Mouse (Mus musculus) ovary, postnatal 36 days (tissue): ENCODE data around the gene Gm7879.
A peak's percentile ranks its signal among the peaks of the same experiment; 100 is the strongest.
"Not testable (repeated sequence)": the region's sequence is repeated elsewhere in the genome, so short reads cannot be mapped to it uniquely, and the experiment has no call there.

ENCODE experiments used
- DNase-seq: peaks from one replicate; pipeline ENCODE4 v3.0.0; 2022; ENCODE audit warnings: low spot score, mixed read lengths

The Gm7879 gene

GRCm38 (mm10) chr5:43912844-43913243, at the start of gene Gm7879:
Gene Gm7879, plus strand, starts transcription at chr5:43913144.
- not testable (repeated sequence) for DNase-seq

DNA sequence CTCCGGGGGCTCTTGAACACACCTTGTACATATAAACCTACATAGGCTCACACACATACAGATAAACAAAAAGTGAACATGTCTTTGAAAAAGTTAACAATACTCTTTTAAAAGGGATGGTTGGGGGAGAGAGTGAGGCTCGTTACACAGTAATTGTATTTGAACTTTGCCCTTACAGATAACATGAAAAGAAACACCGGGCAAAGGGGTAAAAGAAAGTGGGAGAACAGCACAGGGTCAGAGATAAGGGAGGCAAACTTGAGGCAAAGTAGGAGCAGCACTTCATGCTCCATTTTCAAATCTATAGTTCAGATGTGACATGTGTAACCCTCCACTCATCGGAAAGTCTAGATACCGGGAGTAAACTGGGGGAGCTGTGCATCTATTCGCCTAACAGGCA, 49.3 kb upstream of the Gm7879 start:
- DNase-seq, result no peak

- no peak for DNase-seq
These were observed 47.6 kb upstream of the Gm7879 start for GRCm38 (mm10) chr5:43865316-43865715.

GRCm38 (mm10) chr5:43868253-43868652, 44.7 kb upstream of the Gm7879 start, which contains the start of gene Cd38:
Gene Cd38, plus strand, starts transcription at chr5:43868553.
- DNase-seq, result no peak

GRCm38 (mm10) chr5:43868711-43869600, 44.0 kb upstream of the Gm7879 start:
- DNase-seq, result peak; percentile 20

DNA sequence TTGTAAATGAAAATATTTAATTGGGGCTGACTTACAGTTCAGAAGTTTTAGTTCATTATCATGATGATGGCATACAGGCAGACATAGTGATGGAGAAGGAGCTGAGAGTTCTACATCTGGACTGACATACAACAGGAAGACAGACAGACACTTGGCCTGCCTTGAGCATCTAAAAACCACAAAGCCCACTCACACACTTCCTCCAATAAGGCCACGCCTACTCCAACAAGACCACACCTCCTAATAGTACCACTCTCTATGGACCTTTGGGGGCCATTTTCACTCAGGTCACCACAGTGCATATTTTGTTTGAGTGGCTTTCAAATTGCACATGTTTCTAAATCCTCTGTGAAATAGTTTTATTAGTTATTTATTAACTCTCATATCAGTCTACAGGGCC, 41.1 kb upstream of the Gm7879 start:
- DNase-seq, result no peak

DNA sequence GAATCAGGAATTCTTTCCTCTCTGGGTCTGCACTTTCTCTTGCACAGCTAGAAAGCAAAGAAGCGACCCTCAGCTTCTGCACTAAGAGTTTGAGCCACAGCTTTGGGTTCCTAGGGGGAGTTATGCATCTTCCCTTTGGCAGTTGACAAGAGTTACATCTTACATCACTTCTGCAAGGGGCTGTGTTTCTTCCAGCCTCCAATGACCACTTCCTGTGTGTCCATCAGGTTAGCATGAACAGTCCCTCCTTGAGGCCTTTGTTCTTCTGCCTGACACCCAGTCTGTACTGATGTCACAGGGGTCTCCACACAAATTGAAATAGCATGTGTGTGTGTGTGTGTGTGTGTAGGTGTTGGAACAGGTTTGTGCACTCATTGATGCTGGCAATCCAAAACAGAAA, 40.3 kb upstream of the Gm7879 start:
- DNase-seq, result no peak

DNA sequence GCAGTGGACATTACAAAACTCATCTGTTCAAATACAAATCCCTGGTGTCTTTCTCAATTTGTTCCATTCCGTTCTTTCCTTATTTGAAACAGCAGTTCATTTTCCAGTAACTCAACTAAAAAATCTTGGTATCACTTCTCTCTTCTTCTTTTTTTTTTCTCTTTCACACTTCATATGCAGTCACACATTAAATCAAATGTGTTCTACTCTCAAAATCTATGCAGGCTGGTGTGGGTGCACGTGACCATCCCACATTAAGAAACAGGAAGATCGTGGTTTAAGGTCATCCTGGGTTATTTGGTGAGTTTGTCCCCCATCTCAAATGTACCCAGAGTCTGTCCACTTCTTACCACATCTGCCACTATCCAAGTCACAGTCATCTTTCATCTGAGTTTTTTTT, 30.9 kb upstream of the Gm7879 start:
- DNase-seq, result no peak

GRCm38 (mm10) chr5:43885060-43885820, 27.7 kb upstream of the Gm7879 start:
- no peak for DNase-seq

DNA sequence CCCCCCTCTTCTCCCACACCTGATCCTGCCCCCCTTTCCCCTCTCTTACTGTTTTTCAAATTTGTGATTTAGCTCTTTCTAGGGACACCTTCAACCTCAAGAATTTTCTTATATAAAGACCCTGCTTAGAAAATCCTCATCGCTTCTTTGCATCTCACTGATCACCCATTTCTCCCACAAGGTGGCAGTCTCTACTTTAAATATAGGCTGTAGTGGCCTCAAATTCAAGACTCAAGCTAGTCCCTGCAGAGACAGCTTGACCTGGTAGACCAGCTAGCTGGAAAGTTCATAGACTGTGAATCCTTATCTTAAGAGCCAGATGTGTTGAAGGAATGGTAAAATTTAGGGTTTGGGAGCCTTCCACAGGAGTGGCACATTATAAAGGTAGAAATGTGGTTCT, 20.6 kb upstream of the Gm7879 start:
- no peak for DNase-seq

DNA sequence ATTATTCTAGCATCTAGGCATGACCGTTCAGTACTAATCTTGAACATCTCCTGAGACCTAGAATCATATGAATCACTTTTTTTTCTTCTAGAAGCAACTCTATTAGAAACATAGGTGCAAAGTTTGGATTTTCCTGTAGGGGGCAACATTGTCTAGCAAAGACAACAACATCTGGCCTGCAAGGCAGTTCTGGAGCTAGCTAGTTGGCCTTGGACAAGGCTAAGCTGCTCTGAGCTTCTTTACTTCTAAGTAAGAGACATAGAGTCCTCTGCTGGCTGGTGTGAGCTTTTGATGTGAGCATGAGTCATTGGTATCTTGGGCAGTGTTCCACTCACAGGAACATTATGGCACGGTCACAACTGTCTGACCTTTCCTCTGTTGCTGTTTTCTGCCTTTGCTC, 18.8 kb upstream of the Gm7879 start:
- DNase-seq, result no peak

DNA sequence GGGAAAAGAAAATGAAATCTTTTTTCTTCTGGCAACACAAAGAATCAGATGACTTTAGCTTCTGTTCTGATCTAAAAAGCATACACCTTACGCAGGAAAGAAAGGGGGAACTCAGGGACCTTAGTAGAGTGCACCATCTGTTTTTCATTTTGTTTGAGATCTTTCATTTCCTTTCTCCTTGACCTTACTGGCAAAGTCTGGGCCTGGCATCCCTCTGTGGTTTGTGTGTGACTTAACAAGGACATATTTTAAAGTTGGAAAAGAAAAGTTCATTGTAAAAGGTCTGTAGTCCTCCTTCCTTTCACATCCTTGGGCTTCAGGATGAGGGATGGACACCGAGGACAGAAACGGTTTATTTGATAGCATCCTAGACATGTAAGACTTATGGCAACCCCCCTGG, 17.0 kb upstream of the Gm7879 start:
- no peak for DNase-seq

DNA sequence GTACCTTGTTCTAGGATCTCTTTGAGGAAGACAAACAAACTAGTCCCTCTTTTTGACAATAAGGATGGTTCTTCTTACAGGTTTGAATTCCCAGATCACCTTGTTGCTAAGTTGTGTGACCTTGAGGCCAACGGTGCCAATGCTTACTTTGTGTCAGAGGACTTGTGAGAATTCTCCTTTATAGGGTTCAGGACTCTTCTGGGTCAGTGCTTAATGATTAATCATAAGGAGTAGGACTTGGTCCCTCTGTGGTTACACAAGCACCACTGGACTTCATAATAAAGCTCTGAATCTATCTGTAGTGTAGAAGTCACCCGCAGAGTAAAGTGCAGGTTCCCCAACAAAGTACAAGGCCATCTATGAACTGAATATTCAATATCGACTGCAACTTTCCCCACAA, 8.3 kb upstream of the Gm7879 start:
- no peak for DNase-seq

GRCm38 (mm10) chr5:43909213-43909612, 3.7 kb upstream of the Gm7879 start:
- DNase-seq, result no peak

GRCm38 (mm10) chr5:43910006-43910405, 2.9 kb upstream of the Gm7879 start:
- DNase-seq, result no peak

GRCm38 (mm10) chr5:43915261-43915886, 2.4 kb downstream of the Gm7879 start:
- DNase-seq, result no peak

GRCm38 (mm10) chr5:43921877-43922276, 8.9 kb downstream of the Gm7879 start:
- no peak for DNase-seq

DNA sequence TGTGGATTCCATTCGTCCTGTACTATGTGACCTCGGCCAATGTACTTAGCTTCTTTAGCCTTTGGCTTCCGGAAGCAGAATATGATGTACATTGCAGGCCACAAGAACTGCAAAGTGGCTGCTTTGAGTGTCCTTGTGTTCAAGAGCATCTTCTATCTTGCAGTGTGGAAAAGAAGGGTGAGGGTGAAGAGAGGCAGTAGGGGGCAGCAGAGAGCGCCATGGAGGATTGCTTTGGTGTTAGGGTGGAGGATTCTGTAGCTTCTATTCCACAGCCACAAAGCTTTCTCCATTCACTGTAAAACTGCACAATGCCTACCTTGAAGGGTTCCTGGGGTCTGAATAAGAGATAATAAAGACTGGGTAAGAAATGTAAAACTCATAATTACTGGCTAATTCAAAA, 11.0 kb downstream of the Gm7879 start:
- peak; percentile 48 for DNase-seq

DNA sequence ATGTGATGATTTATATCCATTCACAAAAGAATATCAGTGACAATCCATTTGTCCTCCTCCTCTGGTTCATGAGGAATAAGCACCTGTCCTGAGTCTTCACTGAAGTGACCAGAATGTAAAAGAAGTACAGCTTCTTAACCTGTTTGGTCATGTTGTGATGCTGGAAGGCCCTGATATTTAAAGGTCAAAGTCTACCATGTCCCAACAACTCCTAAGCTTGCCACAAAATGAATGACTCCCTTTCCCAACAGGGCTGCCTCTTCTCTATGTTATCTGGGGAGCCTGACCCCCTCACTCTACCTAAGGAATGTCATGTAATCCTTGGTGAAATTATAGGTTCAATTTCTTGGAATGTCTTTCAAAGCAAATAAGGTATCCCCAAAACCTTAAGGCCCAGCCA, 14.8 kb downstream of the Gm7879 start:
- DNase-seq, result no peak

DNA sequence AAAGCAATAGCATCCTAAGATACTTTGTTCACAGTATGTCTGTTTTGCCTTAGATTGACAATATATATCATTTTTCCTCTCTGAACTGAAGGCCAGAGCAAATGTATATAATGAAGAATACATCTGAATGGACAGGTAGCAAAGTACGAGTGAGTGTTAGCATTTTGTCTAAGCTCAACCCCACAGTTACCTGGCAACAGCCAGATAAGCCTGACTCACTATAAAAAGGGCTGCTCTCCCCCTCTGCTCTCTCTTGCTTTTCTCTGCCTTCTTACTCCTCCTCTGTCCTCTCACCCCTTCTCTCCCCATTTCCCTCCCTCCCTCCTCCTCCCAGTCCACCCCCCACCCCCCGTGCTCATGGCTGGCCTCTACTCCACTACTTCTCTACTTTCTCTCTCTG, 20.3 kb downstream of the Gm7879 start:
- DNase-seq, result no peak

GRCm38 (mm10) chr5:43947330-43947977, 34.5 kb downstream of the Gm7879 start:
- no peak for DNase-seq

GRCm38 (mm10) chr5:43948111-43948743, 35.3 kb downstream of the Gm7879 start:
- DNase-seq, result peak; percentile 57
